Mouse (Mus musculus): ENCODE measurements around the gene Ptrhd1. TPM values are rescaled to one million over a fixed set of nuclear protein-coding genes. Genes with fewer than 3 reads are reported as not detected.

Ptrhd1 gene
- polyA plus RNA-seq, 1 experiment from 2014 or later, result 5.1 TPM

GRCm38 (mm10) chr12:4193025-4193740 is 40.6 kb upstream of the Ptrhd1 start:
- Histone ChIP-seq H3K4me1 (replicated peaks; ENCODE audit: control insufficient read depth, insufficient read depth) (peaks cover 4% of the 10 kb centered on the region; the same call in 1 of the 2 replicates), H3K36me3 (ENCODE audit: control insufficient read depth, insufficient read depth, low read length) (peaks cover 5% of the 10 kb centered on the region; the same call in 1 of the 2 replicates), H3K27me3 (ENCODE audit: control insufficient read depth, insufficient read depth, low read length) (no peaks in the 10 kb centered on the region), H3K27ac (replicated peaks) (no peak overlapping the region), H3K9ac (ENCODE audit: low read length) (no peak overlapping the region), H3K4me3 (ENCODE audit: low read depth, low read length) (no peak overlapping the region), H3K4me2 (replicated peaks; ENCODE audit: low read depth) (no peak overlapping the region), H3K9me3 (ENCODE audit: control insufficient read depth, low read length) (no peaks in the 10 kb centered on the region)
- DNase-seq (ENCODE audit: low spot score) (no peak), ATAC-seq (ENCODE audit: low FRiP score, low TSS enrichment) (0 out of 2 replicates have a peak, but pooled peaks have one; percentile 24)
- peak; percentile 36 for TF ChIP-seq CTCF (IDR thresholded peaks at IDR 0.05; ENCODE audit: low read depth)
- no peak for TF ChIP-seq EP300 (optimal IDR thresholded peaks at IDR 0.05)
- WGBS, result 37% methylated on average over 10 of the region's 10 CpGs

GRCm38 (mm10) chr12:4194643-4195042 is 39.2 kb upstream of the Ptrhd1 start:
- H3K4me1 ChIP-seq (replicated peaks; ENCODE audit: control insufficient read depth, insufficient read depth), result no peaks in the 10 kb centered on the region
- H3K4me3 ChIP-seq (ENCODE audit: low read depth, low read length), result no peak overlapping the region
- no peaks in the 10 kb centered on the region for H3K27me3 ChIP-seq (ENCODE audit: control insufficient read depth, insufficient read depth, low read length)
- peaks cover 5% of the 10 kb centered on the region; the same call in 1 of the 2 replicates for H3K36me3 ChIP-seq (ENCODE audit: control insufficient read depth, insufficient read depth, low read length)
- ATAC-seq (ENCODE audit: low FRiP score, low TSS enrichment), result no peak
- H3K27ac ChIP-seq (replicated peaks), result no peak overlapping the region
- no peak for DNase-seq (ENCODE audit: low spot score)
- TF ChIP-seq EP300 (optimal IDR thresholded peaks at IDR 0.05) (no peak), CTCF (IDR thresholded peaks at IDR 0.05; ENCODE audit: low read depth) (no peak)
- H3K9me3 ChIP-seq (ENCODE audit: control insufficient read depth, low read length), result no peaks in the 10 kb centered on the region
- no peak overlapping the region for H3K9ac ChIP-seq (ENCODE audit: low read length)
- no peak overlapping the region for H3K4me2 ChIP-seq (replicated peaks; ENCODE audit: low read depth)
- 91% methylated on average over 14 of the region's 14 CpGs for WGBS

- TF ChIP-seq EP300 (optimal IDR thresholded peaks at IDR 0.05), result no peak
- no peak for TF ChIP-seq CTCF (IDR thresholded peaks at IDR 0.05; ENCODE audit: low read depth)
- DNase-seq (ENCODE audit: low spot score) (no peak), ATAC-seq (ENCODE audit: low FRiP score, low TSS enrichment) (peak; percentile 73)
- no peaks in the 10 kb centered on the region for H3K27me3 ChIP-seq (ENCODE audit: control insufficient read depth, insufficient read depth, low read length)
- no peaks in the 10 kb centered on the region for H3K4me1 ChIP-seq (replicated peaks; ENCODE audit: control insufficient read depth, insufficient read depth)
- H3K4me2 ChIP-seq (replicated peaks; ENCODE audit: low read depth), result no peak overlapping the region
- no peaks in the 10 kb centered on the region for H3K9me3 ChIP-seq (ENCODE audit: control insufficient read depth, low read length)
- peaks cover 5% of the 10 kb centered on the region; the same call in 1 of the 2 replicates for H3K36me3 ChIP-seq (ENCODE audit: control insufficient read depth, insufficient read depth, low read length)
- WGBS, result 75% methylated on average over 4 of the region's 4 CpGs
- no peak overlapping the region for H3K4me3 ChIP-seq (ENCODE audit: low read depth, low read length)
- H3K9ac ChIP-seq (ENCODE audit: low read length), result no peak overlapping the region
- H3K27ac ChIP-seq (replicated peaks), result no peak overlapping the region
These were observed 35.1 kb upstream of the Ptrhd1 start for GRCm38 (mm10) chr12:4198702-4199101.

GRCm38 (mm10) chr12:4199271-4199670 is 34.6 kb upstream of the Ptrhd1 start:
- WGBS, result 93% methylated on average over 11 of the region's 11 CpGs
- no peak for ATAC-seq (ENCODE audit: low FRiP score, low TSS enrichment)
- no peaks in the 10 kb centered on the region for H3K9me3 ChIP-seq (ENCODE audit: control insufficient read depth, low read length)

GRCm38 (mm10) chr12:4201454-4202200 is 32.2 kb upstream of the Ptrhd1 start:
- TF ChIP-seq EP300 (optimal IDR thresholded peaks at IDR 0.05) (no peak), CTCF (IDR thresholded peaks at IDR 0.05; ENCODE audit: low read depth) (no peak)
- 85% methylated on average over 13 of the region's 13 CpGs for WGBS
- DNase-seq (ENCODE audit: low spot score), result no peak
- H3K4me1 ChIP-seq (replicated peaks; ENCODE audit: control insufficient read depth, insufficient read depth), result no peaks in the 10 kb centered on the region
- no peak for ATAC-seq (ENCODE audit: low FRiP score, low TSS enrichment)
- no peaks in the 10 kb centered on the region for H3K27me3 ChIP-seq (ENCODE audit: control insufficient read depth, insufficient read depth, low read length)
- no peak overlapping the region for H3K4me2 ChIP-seq (replicated peaks; ENCODE audit: low read depth)
- H3K9ac ChIP-seq (ENCODE audit: low read length), result no peak overlapping the region
- no peaks in the 10 kb centered on the region for H3K9me3 ChIP-seq (ENCODE audit: control insufficient read depth, low read length)
- no peak overlapping the region for H3K27ac ChIP-seq (replicated peaks)
- H3K4me3 ChIP-seq (ENCODE audit: low read depth, low read length), result no peak overlapping the region
- peaks cover 5% of the 10 kb centered on the region; the same call in 1 of the 2 replicates for H3K36me3 ChIP-seq (ENCODE audit: control insufficient read depth, insufficient read depth, low read length)

More at GRCm38 (mm10) chr12:4199271-4199670, 34.6 kb upstream of the Ptrhd1 start:
- Histone ChIP-seq H3K9ac (ENCODE audit: low read length) (no peak overlapping the region), H3K4me1 (replicated peaks; ENCODE audit: control insufficient read depth, insufficient read depth) (no peaks in the 10 kb centered on the region), H3K27me3 (ENCODE audit: control insufficient read depth, insufficient read depth, low read length) (no peaks in the 10 kb centered on the region), H3K27ac (replicated peaks) (no peak overlapping the region), H3K4me3 (ENCODE audit: low read depth, low read length) (no peak overlapping the region), H3K36me3 (ENCODE audit: control insufficient read depth, insufficient read depth, low read length) (peaks cover 5% of the 10 kb centered on the region; the same call in 1 of the 2 replicates), H3K4me2 (replicated peaks; ENCODE audit: low read depth) (no peak overlapping the region)
- no peak for DNase-seq (ENCODE audit: low spot score)
- no peak for TF ChIP-seq CTCF (IDR thresholded peaks at IDR 0.05; ENCODE audit: low read depth)
- TF ChIP-seq EP300 (optimal IDR thresholded peaks at IDR 0.05), result no peak
